23 mouse cellular contexts compared by ENCODE assay signal in genomic region chr6:118308586-118308985, GRCm38 (mm10).
DNase-seq lines count a peak whose midpoint lies in the region; ATAC-seq lines count a peak whose summit lies in the region.
"Had no signal": no experiment of that assay in that cellular context is flagged by ENCODE, and none has a peak within 500 bp of the region (broad histone marks: within the 10 kb centered on the region; RNA-seq: fewer than 3 reads in every experiment).

No protein-coding gene starts in this region.

- WGBS in heart, embryonic 12.5 days = 54% methylated on average over 3 of the region's 3 CpGs
- WGBS in neural tube, embryonic 14.5 days = 55% methylated on average over 3 of the region's 3 CpGs
- WGBS in neural tube, embryonic 15.5 days = 50% methylated on average over 3 of the region's 3 CpGs

- no peak for ATAC-seq in heart, embryonic 12.5 days (ENCODE audit: insufficient number of reproducible peaks, low FRiP score)
- 0 out of 2 replicates have a peak, but pooled peaks have one; percentile 28 for ATAC-seq in neural tube, embryonic 14.5 days (ENCODE audit: low read depth)
- ATAC-seq in neural tube, embryonic 15.5 days (ENCODE audit: low FRiP score) = no peak
- ATAC-seq in common myeloid progenitor, adult 5-6 weeks (replicated peaks; ENCODE audit: low read depth, poor library complexity, severe bottlenecking) = 0 out of 2 replicates have a peak, but pooled peaks have one; percentile 11
- ATAC-seq: forebrain, embryonic 13.5 days; forebrain, embryonic 16.5 days had no signal

- H3K9ac ChIP-seq in heart, embryonic 12.5 days = no peak overlapping the region
- no peak overlapping the region for H3K9ac ChIP-seq in neural tube, embryonic 14.5 days (replicated peaks; ENCODE audit: low read depth, low read length)
- no peak overlapping the region for H3K9ac ChIP-seq in neural tube, embryonic 15.5 days (replicated peaks)
- H3K9ac ChIP-seq: forebrain, embryonic 13.5 days; heart, embryonic 13.5 days; hindbrain, embryonic 12.5 days; hindbrain, embryonic 15.5 days had no signal

- no peaks in the 10 kb centered on the region for H3K4me1 ChIP-seq in heart, embryonic 12.5 days (replicated peaks)
- H3K4me1 ChIP-seq in neural tube, embryonic 14.5 days (ENCODE audit: control insufficient read depth, insufficient read depth, low read length) = no peaks in the 10 kb centered on the region
- H3K4me1 ChIP-seq in neural tube, embryonic 15.5 days = 0 out of 2 replicates have a peak, but pooled peaks cover 6% of the 10 kb centered on the region
- H3K4me1 ChIP-seq: forebrain, embryonic 13.5 days; heart, embryonic 13.5 days had no signal

- no peaks in the 10 kb centered on the region for H3K36me3 ChIP-seq in heart, embryonic 12.5 days
- H3K36me3 ChIP-seq in neural tube, embryonic 14.5 days (ENCODE audit: control insufficient read depth, insufficient read depth, low read length) = no peaks in the 10 kb centered on the region
- no peaks in the 10 kb centered on the region for H3K36me3 ChIP-seq in neural tube, embryonic 15.5 days
- H3K36me3 ChIP-seq: forebrain, embryonic 10.5 days; G1E; heart, embryonic 13.5 days; hindbrain, embryonic 12.5 days; hindbrain, embryonic 15.5 days had no signal

- H3K27ac ChIP-seq in heart, embryonic 12.5 days (ENCODE audit: poor library complexity, severe bottlenecking) = no peak overlapping the region
- no peak overlapping the region for H3K27ac ChIP-seq in neural tube, embryonic 14.5 days (ENCODE audit: low read depth, low read length)
- no peak overlapping the region for H3K27ac ChIP-seq in neural tube, embryonic 15.5 days (replicated peaks)
- H3K27ac ChIP-seq: forebrain, embryonic 10.5 days; forebrain, embryonic 13.5 days; heart, embryonic 13.5 days; hindbrain, embryonic 12.5 days; hindbrain, embryonic 15.5 days had no signal

- H3K27me3 ChIP-seq in heart, embryonic 12.5 days (replicated peaks) = no peaks in the 10 kb centered on the region
- no peaks in the 10 kb centered on the region for H3K27me3 ChIP-seq in neural tube, embryonic 14.5 days (ENCODE audit: control insufficient read depth, insufficient read depth, low read length)
- H3K27me3 ChIP-seq in neural tube, embryonic 15.5 days (replicated peaks) = no peaks in the 10 kb centered on the region
- H3K27me3 ChIP-seq: forebrain, embryonic 13.5 days; heart, embryonic 13.5 days; hindbrain, embryonic 12.5 days; hindbrain, embryonic 15.5 days had no signal

- no peak overlapping the region for H3K4me2 ChIP-seq in heart, embryonic 12.5 days
- no peak overlapping the region for H3K4me2 ChIP-seq in neural tube, embryonic 14.5 days (ENCODE audit: low read depth, low read length)
- H3K4me2 ChIP-seq in neural tube, embryonic 15.5 days = no peak overlapping the region
- H3K4me2 ChIP-seq: forebrain, embryonic 13.5 days; heart, embryonic 13.5 days; hindbrain, embryonic 12.5 days; hindbrain, embryonic 15.5 days had no signal

- H3K4me3 ChIP-seq in heart, embryonic 12.5 days = no peak overlapping the region
- no peak overlapping the region for H3K4me3 ChIP-seq in neural tube, embryonic 14.5 days (ENCODE audit: low read depth, low read length)
- no peak overlapping the region for H3K4me3 ChIP-seq in neural tube, embryonic 15.5 days (replicated peaks)
- H3K4me3 ChIP-seq: forebrain, embryonic 10.5 days; forebrain, embryonic 13.5 days; heart, embryonic 13.5 days; hindbrain, embryonic 12.5 days; hindbrain, embryonic 15.5 days had no signal

- no peaks in the 10 kb centered on the region for H3K9me3 ChIP-seq in heart, embryonic 12.5 days (replicated peaks)
- no peaks in the 10 kb centered on the region for H3K9me3 ChIP-seq in neural tube, embryonic 14.5 days (ENCODE audit: control insufficient read depth, low read length)
- H3K9me3 ChIP-seq in neural tube, embryonic 15.5 days (replicated peaks) = no peaks in the 10 kb centered on the region
- H3K9me3 ChIP-seq: forebrain, embryonic 10.5 days; forebrain, embryonic 13.5 days; G1E; heart, embryonic 13.5 days; hindbrain, embryonic 12.5 days; hindbrain, embryonic 15.5 days had no signal

- peak; percentile 77 for DNase-seq in heart, adult 11 months
- DNase-seq in urinary bladder, adult 2 months (ENCODE audit: low spot score) = no peak
- DNase-seq in thymus, postnatal 25 days = no peak
- DNase-seq: adrenal gland, adult 2 months; adrenal gland, postnatal 14 days; B cell, adult 2 months; cerebellum, adult 11-12 months; cerebellum, adult 8-10 months; cerebellum, postnatal 10 days; cerebellum, postnatal 36 days; gastrocnemius, postnatal 10 days; gastrocnemius, postnatal 36 days had no signal

Comparison
In these comparisons a context has a peak if more than half of its experiments do, and no peak if none do; other contexts are left out.
1. ATAC-seq: peak in neural tube, embryonic 14.5 days (single experiment) and common myeloid progenitor, adult 5-6 weeks (single experiment); none in heart, embryonic 12.5 days (single experiment) and neural tube, embryonic 15.5 days (single experiment).